Mouse (Mus musculus) thymus, postnatal 25 days (tissue): Measurements from ENCODE around the gene Olfr287.

Experiments used
- DNase-seq: peaks from one replicate; pipeline ENCODE4 v3.0.0; 2022

The Olfr287 gene

GRCm38 (mm10) chr15:98167645-98168621 is 52.9 kb downstream of the Olfr287 start:
- peak; percentile 71 for DNase-seq

GRCm38 (mm10) chr15:98166963-98167644 is 53.8 kb downstream of the Olfr287 start, which contains the start of gene Ccdc184:
TSS of gene Ccdc184 (plus strand) at chr15:98167158.
- DNase-seq: no peak

- DNase-seq: no peak
Measured at GRCm38 (mm10) chr15:98165525-98165924, 55.3 kb downstream of the Olfr287 start, which contains the start of gene Asb8. TSS of gene Asb8 (minus strand) at chr15:98165625.

- no peak for DNase-seq
Measured at GRCm38 (mm10) chr15:98162561-98162960, 58.3 kb downstream of the Olfr287 start.

- DNase-seq: no peak
Measured at GRCm38 (mm10) chr15:98161026-98161805, 59.6 kb downstream of the Olfr287 start.

GRCm38 (mm10) chr15:98157253-98157652 is 63.6 kb downstream of the Olfr287 start:
- no peak for DNase-seq
